Comparison of ENCODE assay signal across 8 mouse cellular contexts in the genomic region with DNA sequence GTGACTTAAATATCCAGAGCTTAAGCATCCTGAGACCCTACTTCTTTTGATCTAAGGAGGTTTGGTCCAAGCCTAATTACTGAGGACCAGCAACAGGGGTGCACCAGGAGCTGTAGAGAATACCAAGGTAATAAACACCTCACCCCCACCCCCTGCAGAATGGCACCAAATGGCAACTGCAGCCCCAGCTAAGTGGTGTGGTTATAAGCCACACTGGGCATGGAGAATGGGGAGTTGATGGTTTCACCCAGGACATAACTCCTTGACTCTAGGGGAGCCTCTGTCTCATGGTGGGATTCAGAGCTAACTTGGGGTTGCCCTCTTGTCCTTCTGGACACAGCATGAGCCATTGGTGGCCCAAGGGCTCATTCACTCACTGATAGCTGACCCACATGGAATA. TPM values are rescaled to one million over a fixed set of nuclear protein-coding genes. Genes with fewer than 3 reads are reported as not detected.
A peak's percentile ranks its signal among the peaks of the same experiment; 100 is the strongest.
DNase-seq lines count a peak whose midpoint lies in the region; ATAC-seq and TF ChIP-seq lines count a peak whose summit lies in the region.

No protein-coding gene starts in this region.

- no peaks in the 10 kb centered on the region for H3K79me2 ChIP-seq in myocyte (ENCODE audit: control insufficient read depth, insufficient read depth)

- H3ac ChIP-seq in myocyte (ENCODE audit: control insufficient read depth, insufficient read length): no peak overlapping the region

- H3K9ac ChIP-seq in forebrain, embryonic 11.5 days (ENCODE audit: low read length): no peak overlapping the region
- H3K9ac ChIP-seq in hindbrain, embryonic 16.5 days (ENCODE audit: low read depth, low read length): peak overlapping the region; percentile 77; the same call in 1 of the 2 replicates

- no peaks in the 10 kb centered on the region for H3K36me3 ChIP-seq in forebrain, embryonic 10.5 days (replicated peaks)
- H3K36me3 ChIP-seq in forebrain, embryonic 11.5 days (ENCODE audit: control insufficient read depth, insufficient read depth, low read length): no peaks in the 10 kb centered on the region
- H3K36me3 ChIP-seq in hindbrain, embryonic 16.5 days (ENCODE audit: control insufficient read depth, insufficient read depth, low read length): peaks cover 11% of the 10 kb centered on the region; the same call in 1 of the 2 replicates
- no peaks in the 10 kb centered on the region for H3K36me3 ChIP-seq in myocyte (ENCODE audit: control insufficient read depth, insufficient read depth)

- peaks cover 40% of the 10 kb centered on the region for H3K27me3 ChIP-seq in forebrain, embryonic 10.5 days (ENCODE audit: poor library complexity, severe bottlenecking)
- no peaks in the 10 kb centered on the region for H3K27me3 ChIP-seq in forebrain, embryonic 11.5 days (ENCODE audit: control insufficient read depth, insufficient read depth, low read length)
- no peaks in the 10 kb centered on the region for H3K27me3 ChIP-seq in hindbrain, embryonic 16.5 days (replicated peaks; ENCODE audit: control insufficient read depth, insufficient read depth, low read length)
- no peaks in the 10 kb centered on the region for H3K27me3 ChIP-seq in myocyte (ENCODE audit: control insufficient read depth, insufficient read depth, insufficient read length)

- no peak for TF ChIP-seq POLR2A in myocyte (IDR thresholded peaks at IDR 0.05; ENCODE audit: insufficient read length, low read depth)

- H3K27ac ChIP-seq in forebrain, embryonic 10.5 days: no peak overlapping the region
- H3K27ac ChIP-seq in forebrain, embryonic 11.5 days (ENCODE audit: low read depth, low read length): no peak overlapping the region
- peak overlapping the region; percentile 100 for H3K27ac ChIP-seq in layer of hippocampus, adult 2 months
- peak overlapping the region; percentile 90; the same call in 1 of the 2 replicates for H3K27ac ChIP-seq in hindbrain, embryonic 16.5 days (ENCODE audit: low read depth, low read length)

- H3K4me1 ChIP-seq in forebrain, embryonic 10.5 days: peaks cover 39% of the 10 kb centered on the region
- H3K4me1 ChIP-seq in forebrain, embryonic 11.5 days (replicated peaks; ENCODE audit: control insufficient read depth, insufficient read depth, low read length): 0 out of 2 replicates have a peak, but pooled peaks cover 3% of the 10 kb centered on the region
- peaks cover 7% of the 10 kb centered on the region for H3K4me1 ChIP-seq in hindbrain, embryonic 16.5 days (ENCODE audit: control insufficient read depth, insufficient read depth, low read depth, low read length)

- no peak for DNase-seq in forebrain, embryonic 10.5 days (ENCODE audit: extremely low spot score, low spot score)
- DNase-seq in forebrain, embryonic 11.5 days (ENCODE audit: low spot score): no peak
- DNase-seq in layer of hippocampus, adult 2 months (ENCODE audit: low spot score in 2 of 2): no peak
- no peak for DNase-seq in layer of hippocampus, postnatal 36 days
- DNase-seq in testis, postnatal 14 days (ENCODE audit: low spot score): no peak
- DNase-seq in spleen, postnatal 14 days (ENCODE audit: low spot score in 2 of 2): no peak

- no peak for ATAC-seq in forebrain, embryonic 11.5 days (replicated peaks; ENCODE audit: low FRiP score)
- no peak for ATAC-seq in hindbrain, embryonic 16.5 days

- no peak for TF ChIP-seq CTCF in layer of hippocampus, adult 2 months (conservative IDR thresholded peaks at IDR 0.05)

- no peak overlapping the region for H3K4me2 ChIP-seq in forebrain, embryonic 11.5 days (ENCODE audit: low read depth, low read length, severe bottlenecking)
- no peak overlapping the region for H3K4me2 ChIP-seq in hindbrain, embryonic 16.5 days (ENCODE audit: low read length)
- no peak overlapping the region for H3K4me2 ChIP-seq in myocyte (ENCODE audit: low read depth)

- H3K9me3 ChIP-seq in forebrain, embryonic 10.5 days: no peaks in the 10 kb centered on the region
- no peaks in the 10 kb centered on the region for H3K9me3 ChIP-seq in forebrain, embryonic 11.5 days (ENCODE audit: control insufficient read depth, low read length)
- no peaks in the 10 kb centered on the region for H3K9me3 ChIP-seq in hindbrain, embryonic 16.5 days (ENCODE audit: control insufficient read depth, low read length)

- peak overlapping the region; percentile 80; the same call in 1 of the 2 replicates for H3K4me3 ChIP-seq in forebrain, embryonic 10.5 days
- no peak overlapping the region for H3K4me3 ChIP-seq in forebrain, embryonic 11.5 days (ENCODE audit: low read depth, low read length)
- H3K4me3 ChIP-seq in layer of hippocampus, adult 2 months: no peak overlapping the region; the same call in 1 of the 2 replicates
- no peak overlapping the region; the same call in 1 of the 2 replicates for H3K4me3 ChIP-seq in hindbrain, embryonic 16.5 days (ENCODE audit: low read length)
- peak overlapping the region; percentile 80 for H3K4me3 ChIP-seq in myocyte

TF ChIP-seq in myocyte, 11 proteins besides CTCF, POLR2A, EP300 and RAD21:
- TF ChIP-seq TCF3 (IDR thresholded peaks at IDR 0.05; ENCODE audit: insufficient read length, low read depth) (no peak), MAX (IDR thresholded peaks at IDR 0.05; ENCODE audit: low read depth) (no peak), USF1 (IDR thresholded peaks at IDR 0.05; ENCODE audit: low read depth) (no peak), CEBPB (IDR thresholded peaks at IDR 0.05; ENCODE audit: insufficient read depth, poor library complexity, severe bottlenecking) (no peak), TCF12 (IDR thresholded peaks at IDR 0.05; ENCODE audit: insufficient read depth, poor library complexity, severe bottlenecking) (no peak), MYOG (IDR thresholded peaks at IDR 0.05; ENCODE audit: control insufficient read depth in 1 of 3, insufficient read depth in 1 of 3, insufficient read length in 2 of 3, low read depth in 2 of 3) (no peak), E2F4 (IDR thresholded peaks at IDR 0.05; ENCODE audit: insufficient read depth) (no peak)
TF ChIP-seq in myocyte: peak in this region for 0.

RNA-seq across cellular contexts. Expression of a gene that starts 1.0 kb away (rescaled TPM):
- polyA plus RNA-seq in forebrain, embryonic 10.5 days (2016; fragmentation: Nextera tagmentation; extraction: Ambion mirVana): 11.7 and 14.3 TPM in 2 replicates
- 12.5 and 13.8 TPM in 2 replicates for polyA plus RNA-seq in forebrain, embryonic 11.5 days (2014; fragmentation: Nextera tagmentation; extraction: Ambion mirVana)
- total RNA-seq in layer of hippocampus, adult 2 months (2021): 100 to 1,000 TPM; 167 to 175 TPM
- total RNA-seq in layer of hippocampus, postnatal 36 days (2021): 100 to 1,000 TPM; 164 to 165 TPM
- polyA plus RNA-seq in hindbrain, embryonic 16.5 days (2015; fragmentation: Nextera tagmentation; extraction: Ambion mirVana): 49.1 and 61.3 TPM in 2 replicates
- 2.0 TPM for polyA plus RNA-seq in myocyte (2012; fragmentation: generic; extraction: Trizol)

RNA-seq across cellular contexts. Expression of a gene that starts 40.2 kb away (rescaled TPM):
- 2.5 and 3.1 TPM in 2 replicates for polyA plus RNA-seq in forebrain, embryonic 10.5 days (2016; fragmentation: Nextera tagmentation; extraction: Ambion mirVana)
- 4.5 and 5.1 TPM in 2 replicates for polyA plus RNA-seq in forebrain, embryonic 11.5 days (2014; fragmentation: Nextera tagmentation; extraction: Ambion mirVana)
- 10 to 100 TPM; 55.1 to 58.2 TPM for total RNA-seq in layer of hippocampus, adult 2 months (2021)
- total RNA-seq in layer of hippocampus, postnatal 36 days (2021): 10 to 100 TPM; 49.1 to 52.6 TPM
- polyA plus RNA-seq in hindbrain, embryonic 16.5 days (2015; fragmentation: Nextera tagmentation; extraction: Ambion mirVana): 24.3 and 28.6 TPM in 2 replicates
- polyA plus RNA-seq in myocyte (2012; fragmentation: generic; extraction: Trizol): 24.8 TPM

Comparison
In these comparisons a context has a peak if more than half of its experiments do, and no peak if none do; other contexts are left out.
1. H3K4me3 ChIP-seq: peak in forebrain, embryonic 10.5 days (single experiment) and myocyte (single experiment); none in forebrain, embryonic 11.5 days (single experiment), layer of hippocampus, adult 2 months (single experiment) and hindbrain, embryonic 16.5 days (single experiment).
2. H3K27ac ChIP-seq: peak in layer of hippocampus, adult 2 months (single experiment) and hindbrain, embryonic 16.5 days (single experiment); none in forebrain, embryonic 10.5 days (single experiment) and forebrain, embryonic 11.5 days (single experiment).